Mouse (Mus musculus) kidney, postnatal 25 days (tissue): ENCODE measurements at regions not wholly inside any gene's neighbourhood (a gene's known extent, or its start where the extent isn't known, plus 50 kb on each side); places are given as distances from the start of the nearest gene placed in this dataset.

ENCODE experiments used
- DNase-seq, 2 experiments: peaks; one replicate each; pipeline ENCODE4 v3.0.0; 2021; ENCODE audit warnings: mixed read lengths in 2 of 2

- DNase-seq: peak in 1 of 2 experiments; percentile 16
These were observed 178.1 kb downstream of the Efnb2 start for GRCm38 (mm10) chr8:8482707-8483480.

DNA sequence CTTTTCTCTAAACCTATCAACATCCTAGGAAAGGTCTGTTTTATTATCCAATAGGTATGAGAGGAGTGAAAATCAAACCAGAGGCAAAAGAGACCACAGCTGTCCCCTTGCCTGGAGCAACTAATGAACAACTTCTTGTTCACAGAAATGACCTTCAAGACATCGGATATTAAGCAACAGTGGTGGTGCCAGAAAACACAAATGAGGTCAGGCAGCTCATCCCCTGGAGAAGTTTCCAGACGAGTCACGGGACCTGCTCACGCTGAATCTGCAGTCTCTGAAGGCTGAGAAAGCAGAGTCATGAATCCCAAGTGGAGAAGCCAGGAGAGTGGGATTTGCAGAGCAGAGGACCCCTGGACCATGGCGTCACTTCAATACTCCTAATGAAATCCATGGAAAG is 183.6 kb downstream of the Efnb2 start:
- peak; percentile 61 to 70 for DNase-seq

DNA sequence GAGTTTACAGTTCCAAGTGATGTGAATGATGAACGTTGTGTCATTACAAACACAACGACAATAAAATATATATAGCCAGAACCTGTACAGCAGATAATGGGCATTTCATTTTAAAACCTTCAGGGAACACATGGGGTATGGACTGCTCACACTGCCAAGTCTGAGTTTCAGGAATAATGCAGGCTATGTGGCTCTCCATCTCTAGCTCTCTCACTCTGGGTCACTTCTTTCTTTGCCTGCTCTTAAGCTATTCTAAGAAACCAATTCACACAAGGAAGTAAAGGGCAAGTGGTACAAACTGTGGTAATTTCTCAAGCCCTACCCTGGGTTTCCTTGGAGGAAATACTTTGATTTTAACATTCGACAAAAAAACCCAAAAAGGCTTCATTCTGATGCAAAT is 192.5 kb downstream of the Efnb2 start:
- no peak for DNase-seq

GRCm38 (mm10) chr8:8466526-8467244 is 194.4 kb downstream of the Efnb2 start:
- no peak for DNase-seq

GRCm38 (mm10) chr8:8462455-8462854 is 198.6 kb downstream of the Efnb2 start:
- no peak for DNase-seq

DNA sequence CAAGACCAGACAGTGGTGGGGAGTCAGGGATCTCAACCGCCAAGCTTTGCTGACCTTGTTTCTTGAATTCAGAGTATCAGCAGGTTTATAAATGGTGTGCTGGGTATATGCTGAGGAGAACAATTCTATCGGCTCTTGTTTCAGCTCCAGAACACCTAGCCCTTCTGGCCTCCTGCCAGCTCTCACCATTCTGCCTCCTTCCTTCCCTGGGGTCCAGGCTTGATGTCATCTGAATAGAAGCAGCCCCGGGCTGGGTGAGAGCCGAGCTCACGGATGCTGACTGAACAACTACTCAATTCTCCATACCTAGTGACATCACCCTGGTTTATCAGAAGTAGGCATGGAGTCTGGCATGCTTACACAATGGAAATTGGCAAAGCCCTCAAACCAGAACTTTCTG is 203.5 kb downstream of the Efnb2 start:
- no peak for DNase-seq

GRCm38 (mm10) chr8:8453944-8454343 is 207.1 kb downstream of the Efnb2 start:
- no peak for DNase-seq

- DNase-seq: no peak
These were observed 208.8 kb downstream of the Efnb2 start for GRCm38 (mm10) chr8:8452226-8452625.

DNA sequence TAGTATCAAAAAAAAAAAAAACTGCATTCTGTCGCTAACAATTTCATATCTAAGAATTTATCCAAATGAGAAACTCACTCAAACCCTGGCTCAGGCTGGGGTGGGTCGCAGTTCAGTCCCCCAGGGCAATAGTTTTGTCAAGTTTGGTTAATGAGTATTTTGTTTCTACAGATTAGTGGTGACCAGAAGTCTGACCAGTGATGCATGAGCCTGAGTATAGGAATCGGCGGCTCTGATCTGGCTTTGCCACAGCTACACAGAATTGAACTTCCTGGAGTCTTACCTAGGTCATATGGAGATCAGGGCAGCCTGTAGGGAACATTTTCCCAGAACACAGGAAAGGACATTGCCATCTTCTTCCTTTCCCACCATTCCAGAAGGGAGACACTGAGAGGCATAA is 212.1 kb downstream of the Efnb2 start:
- DNase-seq: no peak

DNA sequence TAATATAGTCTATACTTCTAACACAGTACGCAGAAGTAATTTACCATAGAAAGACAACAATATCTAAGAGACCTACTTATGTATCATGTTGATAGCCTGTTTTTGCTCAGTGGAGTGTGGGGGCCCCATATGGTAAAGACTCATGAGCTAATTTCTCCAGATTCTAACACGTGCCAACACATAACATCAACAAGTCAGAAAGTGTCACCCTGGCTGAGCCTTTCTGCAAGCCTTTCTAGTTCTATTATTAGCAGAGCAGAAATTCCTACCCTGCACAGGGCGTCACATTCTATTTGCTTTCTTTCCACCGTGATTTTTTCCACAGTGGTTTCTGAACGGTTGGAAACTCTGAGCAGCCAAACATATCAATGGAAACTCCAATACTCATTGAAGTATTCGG is 219.5 kb downstream of the Efnb2 start:
- DNase-seq: no peak

- peak; percentile 19 to 49 for DNase-seq
These were observed 220.1 kb downstream of the Efnb2 start for GRCm38 (mm10) chr8:8440903-8441302.

DNA sequence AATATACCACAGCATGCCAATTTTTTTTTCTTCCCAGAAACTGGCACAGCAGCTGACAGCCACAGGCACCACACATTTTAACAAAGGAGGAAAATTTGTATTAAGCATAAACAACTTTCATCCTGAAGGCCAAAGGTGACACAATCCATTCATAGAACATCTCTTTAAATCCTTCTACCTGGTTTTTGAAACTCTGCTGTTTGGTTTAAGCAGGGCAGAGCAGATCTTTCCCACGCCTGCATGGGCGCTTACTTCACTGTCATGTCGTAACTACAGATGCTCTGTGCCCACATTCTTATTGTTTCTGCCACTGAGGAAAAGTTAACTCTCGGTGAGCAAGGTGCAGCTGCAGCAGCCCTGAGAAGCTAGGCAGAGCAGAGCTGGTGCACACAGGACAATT is 234.8 kb downstream of the Efnb2 start:
- no peak for DNase-seq

GRCm38 (mm10) chr8:8423443-8423842 is 237.6 kb downstream of the Efnb2 start:
- DNase-seq: no peak

GRCm38 (mm10) chr8:8421713-8422112 is 239.3 kb downstream of the Efnb2 start:
- no peak for DNase-seq

DNA sequence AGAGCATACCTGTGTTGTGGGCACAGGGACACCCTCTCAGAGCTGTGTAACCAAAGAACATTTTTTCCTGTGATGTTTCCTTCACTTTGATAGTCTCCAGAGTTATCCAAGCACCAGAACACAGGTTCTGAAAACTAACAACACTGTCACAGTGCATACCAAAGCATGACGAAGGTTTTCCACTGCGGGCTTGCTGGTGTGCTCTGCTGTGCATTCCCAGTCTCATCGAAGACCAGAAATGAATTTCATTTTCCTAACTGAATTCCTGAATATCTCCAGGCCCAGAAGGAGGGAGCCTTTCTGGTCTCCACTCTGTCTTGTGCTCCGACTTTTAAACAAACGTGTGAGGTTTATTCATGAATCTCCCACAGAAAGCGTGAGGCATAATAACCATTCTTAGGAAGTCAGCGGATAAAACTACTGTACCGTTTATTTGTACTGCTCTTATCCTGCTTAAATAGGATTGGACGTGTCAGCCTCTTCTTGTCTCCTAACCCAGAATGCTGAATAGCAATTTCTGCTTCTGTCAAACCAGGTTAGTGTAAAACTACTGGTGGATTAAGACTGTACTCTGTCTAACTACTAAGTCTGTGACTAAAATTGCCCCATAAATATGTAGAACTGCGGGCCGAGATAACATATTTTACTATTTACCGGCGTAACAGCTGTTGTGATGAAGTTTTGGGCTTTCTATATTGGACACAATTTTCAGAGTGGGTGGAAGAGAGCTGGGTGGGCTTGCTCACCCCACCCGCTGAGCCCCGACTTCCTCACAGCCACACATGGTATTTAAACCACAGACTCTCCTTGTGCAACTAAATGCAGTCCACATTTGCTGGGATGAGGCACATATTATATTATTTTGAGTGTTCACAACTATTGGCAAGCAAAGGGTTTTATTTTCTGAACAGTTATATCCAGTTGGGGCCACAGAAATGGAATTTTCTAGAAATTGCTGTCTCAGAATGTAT is 241.4 kb downstream of the Efnb2 start:
- no peak for DNase-seq

- no peak for DNase-seq
These were observed 242.1 kb downstream of the Efnb2 start for GRCm38 (mm10) chr8:8418929-8419328.

DNA sequence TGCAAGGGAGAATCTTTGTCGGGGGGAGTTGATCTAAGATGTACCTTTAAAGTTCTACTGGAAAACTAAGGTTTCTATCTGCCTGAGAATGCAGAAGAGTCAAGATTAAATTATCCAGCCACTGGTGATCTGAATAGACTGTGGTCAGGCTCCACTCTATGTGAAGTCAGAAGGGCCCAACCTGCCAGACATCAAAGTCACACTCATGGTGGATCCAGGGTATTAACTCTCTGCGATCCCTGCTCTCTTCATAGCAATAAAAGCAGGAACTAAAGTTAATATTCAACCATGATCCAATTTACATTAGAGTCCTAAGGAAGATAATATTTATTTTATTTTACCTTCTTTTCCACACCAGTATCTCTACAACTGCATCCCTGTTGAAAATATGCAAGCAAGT is 242.5 kb downstream of the Efnb2 start:
- no peak for DNase-seq

DNA sequence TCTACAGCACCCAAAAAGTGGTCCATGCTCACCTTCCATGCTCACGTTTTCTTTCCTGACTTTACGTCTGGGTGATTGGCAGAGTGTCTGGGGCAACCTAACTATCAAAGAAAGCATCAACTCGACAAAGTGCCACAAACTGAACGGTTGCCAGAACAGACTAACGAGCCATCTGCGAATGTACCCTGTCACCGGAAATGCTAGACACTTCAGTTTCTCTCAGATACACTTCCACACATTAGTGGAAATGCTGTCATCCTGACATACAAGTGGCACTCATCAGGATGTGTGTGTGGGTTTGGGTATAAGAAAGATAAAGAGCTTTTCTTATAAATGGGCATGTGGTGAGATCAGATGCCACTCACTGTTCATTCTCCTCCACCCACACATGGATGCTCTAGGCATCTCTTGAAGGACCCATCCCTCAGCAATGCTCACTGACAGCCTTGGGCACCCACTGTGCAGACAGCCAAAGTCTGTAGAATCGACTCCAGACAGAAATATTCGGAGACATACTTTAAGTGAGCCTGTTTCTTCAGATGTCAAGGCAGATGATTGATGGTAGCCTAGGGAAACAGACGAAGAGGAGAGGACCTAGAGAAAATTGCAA is 244.8 kb downstream of the Efnb2 start:
- DNase-seq: no peak

DNA sequence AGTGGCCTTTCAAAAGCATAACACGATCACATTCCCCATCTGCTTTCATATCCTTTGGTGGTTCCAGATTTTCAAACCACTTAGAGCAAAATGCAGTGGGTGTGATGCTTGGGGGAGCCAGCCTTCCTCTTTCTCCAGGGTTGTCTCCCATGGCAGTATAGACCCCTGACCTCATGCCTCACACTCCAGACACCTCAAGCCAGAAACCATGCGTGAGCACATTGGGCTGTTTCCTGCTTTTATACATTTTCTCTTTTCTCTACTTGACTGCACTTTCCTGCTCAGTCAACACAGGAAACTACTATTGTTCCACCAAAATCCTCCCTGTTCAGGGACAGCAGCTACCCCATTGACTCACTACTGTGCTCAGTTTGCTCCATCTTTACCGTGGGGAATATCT is 253.7 kb downstream of the Efnb2 start:
- no peak for DNase-seq

DNA sequence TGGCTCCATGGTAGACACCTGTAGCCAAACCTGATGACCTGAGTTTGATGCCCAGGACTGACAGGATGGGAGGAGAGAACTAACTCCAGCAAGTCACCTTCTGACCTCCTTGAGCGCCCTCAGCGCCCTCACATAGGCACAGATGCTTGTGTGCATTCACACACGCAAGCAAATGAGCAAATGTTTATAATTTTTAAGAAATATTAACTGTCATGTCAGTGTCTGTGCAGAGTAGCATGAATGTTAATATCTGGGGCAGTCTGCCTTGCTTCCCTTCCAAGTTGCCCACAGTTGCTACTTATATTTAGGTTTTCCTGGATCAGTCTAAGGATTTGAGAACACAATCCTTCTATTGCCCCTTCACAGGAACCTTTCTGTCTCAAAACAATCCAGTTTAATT is 257.6 kb downstream of the Efnb2 start:
- DNase-seq: no peak

DNA sequence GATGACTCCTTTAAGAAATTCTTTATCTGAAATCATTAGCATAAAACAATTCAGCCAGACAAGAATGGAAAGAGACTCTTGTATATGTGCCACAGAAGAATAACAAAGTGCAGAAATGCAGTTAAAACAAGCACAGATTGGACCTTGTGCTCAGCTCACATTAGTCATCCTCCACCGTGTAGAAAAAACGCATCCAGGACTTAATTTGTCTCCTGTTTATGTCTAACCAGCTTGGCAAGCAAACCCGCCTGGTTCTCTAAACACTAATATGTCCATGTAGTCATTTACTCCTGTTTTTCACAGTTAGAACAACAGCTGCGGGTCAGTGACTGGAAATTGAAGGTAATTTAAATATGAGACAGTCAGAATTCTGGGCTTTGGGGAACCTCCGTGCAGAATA is 268.7 kb downstream of the Efnb2 start:
- peak in 1 of 2 experiments; percentile 24 for DNase-seq

DNA sequence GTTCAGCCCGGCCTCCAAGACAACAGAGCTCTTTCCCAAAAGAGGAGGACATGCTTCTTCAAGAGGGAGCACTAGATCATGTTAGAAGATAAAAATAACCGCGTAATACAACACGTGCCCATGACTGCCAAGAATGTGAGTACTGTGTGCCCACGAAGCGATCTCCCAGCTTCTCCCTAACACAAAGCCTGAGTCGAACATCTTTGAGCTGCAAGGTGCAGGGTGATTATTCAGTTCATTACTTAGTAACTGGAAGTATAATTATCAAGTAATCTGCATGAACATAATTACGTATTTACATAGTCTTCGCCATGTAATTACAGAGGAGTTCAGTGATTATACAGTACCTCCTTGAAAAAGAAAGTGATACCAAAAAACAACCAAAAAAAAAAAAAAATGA is 269.7 kb downstream of the Efnb2 start:
- no peak for DNase-seq

- no peak for DNase-seq
These were observed 282.8 kb downstream of the Efnb2 start for GRCm38 (mm10) chr8:8378248-8378647.
